Mouse (Mus musculus) left cerebral cortex, adult 18-20 months (tissue): ENCODE data around the gene Hmx1. TPM values are rescaled to one million over a fixed set of nuclear protein-coding genes. Genes with fewer than 3 reads are reported as not detected.

Experiments used
- total RNA-seq, 2 experiments: library from RNA; stranded (reverse); gene quantifications; 2 replicates each; pipeline ENCODE4 v1.2.3; 2021

Hmx1 gene
- total RNA-seq, 2 experiments from 2014 or later: not detected

Other genes starting within 250 kb of the Hmx1 start
- gene Adra2c, start 110.8 kb upstream of the Hmx1 start, total RNA-seq: 10 to 100 TPM; 25.6 to 28.9 TPM
- under 1 TPM; 0.14 to 0.93 TPM for gene Cpz, start 136.6 kb downstream of the Hmx1 start, total RNA-seq
- 1 to 10 TPM; 9.0 to 9.7 TPM for gene Trmt44, start 186.0 kb downstream of the Hmx1 start, total RNA-seq
- gene Acox3, start 193.9 kb downstream of the Hmx1 start, total RNA-seq: 10 to 100 TPM; 30.1 to 33.1 TPM